Mouse (Mus musculus) liver, embryonic 16.5 days (tissue): ENCODE data around the gene Rhox8. TPM values are rescaled to one million over a fixed set of nuclear protein-coding genes. Genes with fewer than 3 reads are reported as not detected.
"Not testable (repeated sequence)": the region's sequence is repeated elsewhere in the genome, so short reads cannot be mapped to it uniquely, and the experiment has no call there.

ENCODE experiments used
- ATAC-seq: fragments of 200-750 bp; cut with Nextera tagmentation; 2 replicates; pipeline ENCODE4 v1.8.0; 2017; ENCODE audit warnings: low read depth, mild to moderate bottlenecking, moderate number of reproducible peaks, moderate library complexity
- H3K27ac ChIP-seq: fragments of 300-500 bp; sonication (generic); 2 replicates; pipeline ENCODE4 v1.5.1; 2014; ENCODE audit warnings: mild to moderate bottlenecking, low read length
- H3K27me3 ChIP-seq: fragments of 300-500 bp; sonication (generic); 2 replicates; pipeline ENCODE4 v1.6.1; 2014; ENCODE audit warnings: low read depth, low read length, mixed read lengths; ENCODE audit not compliant: control insufficient read depth, insufficient read depth
- H3K36me3 ChIP-seq: fragments of 300-500 bp; sonication (generic); 2 replicates; pipeline ENCODE4 v1.6.1; 2014; ENCODE audit warnings: mild to moderate bottlenecking; ENCODE audit not compliant: control insufficient read depth, insufficient read depth
- H3K4me1 ChIP-seq: fragments of 300-500 bp; sonication (generic); 2 replicates; pipeline ENCODE4 v1.6.1; 2014; ENCODE audit warnings: low read depth, low read length, mixed read lengths; ENCODE audit not compliant: control insufficient read depth
- H3K4me2 ChIP-seq: fragments of 300-500 bp; sonication (generic); 2 replicates; pipeline ENCODE4 v1.6.1; 2014; ENCODE audit warnings: low read depth, low read length, mixed read lengths
- H3K4me3 ChIP-seq: fragments of 300-500 bp; sonication (generic); 2 replicates; pipeline ENCODE4 v1.5.1; 2014; ENCODE audit warnings: low read depth, mild to moderate bottlenecking, low read length
- H3K9ac ChIP-seq: fragments of 300-500 bp; sonication (generic); 2 replicates; pipeline ENCODE4 v1.6.1; 2014; ENCODE audit warnings: low read depth, low read length
- H3K9me3 ChIP-seq: fragments of 300-500 bp; sonication (generic); replicated peaks from 2 replicates; pipeline ENCODE4 v1.6.1; 2016; ENCODE audit warnings: low read length; ENCODE audit not compliant: control insufficient read depth
- WGBS: fragments of 180-500 bp; shearing (Covaris S2); extraction: QIAGEN DNeasy Blood & Tissue Kit; methylation state at CpG from one replicate; pipeline ENCODE4 v1.1.7; 2014; ENCODE audit not compliant: insufficient replicate concordance; 5-methylcytosine and 5-hydroxymethylcytosine counted together
- polyA plus RNA-seq: library from polyadenylated mRNA; unstranded; fragments of >200 nt; fragmentation: Nextera tagmentation; extraction: Ambion mirVana; gene quantifications from 2 replicates; pipeline ENCODE4 v1.2.1, GENCODE M21; 2015

Gene Rhox8
- polyA plus RNA-seq, result not detected in 2 replicates

- WGBS, result 51% methylated on average over 4 of the region's 4 CpGs
- ATAC-seq, result no peak
- Histone ChIP-seq H3K36me3 (no peaks in the 10 kb centered on the region), H3K4me1 (no peaks in the 10 kb centered on the region), H3K9me3 (no peaks in the 10 kb centered on the region), H3K27me3 (no peaks in the 10 kb centered on the region), H3K27ac (no peak within 1 kb of the TSS), H3K9ac (no peak within 1 kb of the TSS), H3K4me2 (no peak within 1 kb of the TSS), H3K4me3 (no peak within 1 kb of the TSS)
Observed at GRCm38 (mm10) chrX:37878844-37879243, at the start of gene Rhox8. Rhox8 (minus strand) TSS chrX:37878944.

- Histone ChIP-seq H3K4me1 (no peaks in the 10 kb centered on the region), H3K9ac (no peak overlapping the region), H3K36me3 (no peaks in the 10 kb centered on the region), H3K27me3 (no peaks in the 10 kb centered on the region), H3K4me2 (no peak overlapping the region), H3K9me3 (no peaks in the 10 kb centered on the region), H3K4me3 (no peak overlapping the region), H3K27ac (no peak overlapping the region)
- 58% methylated on average over 4 of the region's 4 CpGs for WGBS
- no peak for ATAC-seq
Observed at GRCm38 (mm10) chrX:37916311-37916710, 37.6 kb upstream of the Rhox8 start.

GRCm38 (mm10) chrX:37908581-37908980 is 29.8 kb upstream of the Rhox8 start:
- H3K27me3 ChIP-seq, result no peaks in the 10 kb centered on the region
- H3K9ac ChIP-seq, result no peak overlapping the region
- no peaks in the 10 kb centered on the region for H3K9me3 ChIP-seq
- 46% methylated on average over 7 of the region's 7 CpGs for WGBS
- H3K4me2 ChIP-seq, result no peak overlapping the region
- H3K4me3 ChIP-seq, result no peak overlapping the region
- no peaks in the 10 kb centered on the region for H3K4me1 ChIP-seq
- H3K36me3 ChIP-seq, result no peaks in the 10 kb centered on the region
- no peak for ATAC-seq
- no peak overlapping the region for H3K27ac ChIP-seq

- no peak overlapping the region for H3K4me3 ChIP-seq
- no peak for ATAC-seq
- H3K9ac ChIP-seq, result no peak overlapping the region
- H3K36me3 ChIP-seq, result no peaks in the 10 kb centered on the region
- H3K4me2 ChIP-seq, result no peak overlapping the region
- H3K4me1 ChIP-seq, result no peaks in the 10 kb centered on the region
- no peaks in the 10 kb centered on the region for H3K27me3 ChIP-seq
- no peaks in the 10 kb centered on the region for H3K9me3 ChIP-seq
- no peak overlapping the region for H3K27ac ChIP-seq
- 47% methylated on average over 5 of the region's 5 CpGs for WGBS
Observed at GRCm38 (mm10) chrX:37903727-37904126, 25.0 kb upstream of the Rhox8 start.

GRCm38 (mm10) chrX:37901670-37902069 is 22.9 kb upstream of the Rhox8 start, which contains the start of gene Rhox9:
Rhox9 (minus strand) TSS chrX:37901770.
- H3K9ac ChIP-seq, H3K36me3 ChIP-seq, H3K27ac ChIP-seq, H3K4me2 ChIP-seq, H3K27me3 ChIP-seq, H3K4me1 ChIP-seq, H3K4me3 ChIP-seq, H3K9me3 ChIP-seq, ATAC-seq: not testable (repeated sequence)
- WGBS, result 68% methylated on average over 10 of the region's 18 CpGs

GRCm38 (mm10) chrX:37897132-37897531 is 18.4 kb upstream of the Rhox8 start, which contains the start of gene Rhox7b:
Rhox7b (minus strand) TSS chrX:37897232.
- 64% methylated on average over 9 of the region's 9 CpGs for WGBS
- not testable (repeated sequence) for H3K4me2 ChIP-seq, ATAC-seq

GRCm38 (mm10) chrX:37871641-37872040 is 7.1 kb downstream of the Rhox8 start:
- no peak overlapping the region for H3K4me3 ChIP-seq
- H3K9me3 ChIP-seq, result no peaks in the 10 kb centered on the region
- H3K9ac ChIP-seq, result no peak overlapping the region
- no peaks in the 10 kb centered on the region for H3K36me3 ChIP-seq
- H3K27me3 ChIP-seq, result no peaks in the 10 kb centered on the region
- H3K4me2 ChIP-seq, result no peak overlapping the region
- H3K4me1 ChIP-seq, result no peaks in the 10 kb centered on the region
- 74% methylated on average over 2 of the region's 2 CpGs for WGBS
- ATAC-seq, result no peak
- H3K27ac ChIP-seq, result no peak overlapping the region

More at GRCm38 (mm10) chrX:37897132-37897531, 18.4 kb upstream of the Rhox8 start, which contains the start of gene Rhox7b:
- H3K36me3 ChIP-seq, H3K9ac ChIP-seq, H3K4me3 ChIP-seq, H3K27ac ChIP-seq, H3K9me3 ChIP-seq, H3K27me3 ChIP-seq, H3K4me1 ChIP-seq: not testable (repeated sequence)

GRCm38 (mm10) chrX:37831386-37831785 is 47.4 kb downstream of the Rhox8 start, which contains the start of gene Rhox7a:
Rhox7a (plus strand) TSS chrX:37831686.
- H3K9me3 ChIP-seq, ATAC-seq, H3K4me3 ChIP-seq, H3K4me2 ChIP-seq, H3K36me3 ChIP-seq, H3K27ac ChIP-seq, H3K4me1 ChIP-seq, H3K9ac ChIP-seq, H3K27me3 ChIP-seq: not testable (repeated sequence)
- 49% methylated on average over 8 of the region's 8 CpGs for WGBS

- H3K4me1 ChIP-seq, H3K4me2 ChIP-seq, H3K9me3 ChIP-seq, H3K27ac ChIP-seq, H3K27me3 ChIP-seq, H3K4me3 ChIP-seq, ATAC-seq, H3K9ac ChIP-seq, H3K36me3 ChIP-seq: not testable (repeated sequence)
- whole genome bisulfite sequencing, result 81% methylated on average over 4 of the region's 12 CpGs
Observed at GRCm38 (mm10) chrX:37826610-37827009, 52.1 kb downstream of the Rhox8 start, which contains the start of gene Rhox6. Rhox6 (plus strand) TSS chrX:37826910.
